Mouse (Mus musculus) testis, adult 2 months (tissue): ENCODE measurements at regions not wholly inside any gene's neighbourhood (a gene's known extent, or its start where the extent isn't known, plus 50 kb on each side); places are given as distances from the start of the nearest gene placed in this dataset.

Experiments used
- CTCF ChIP-seq: fragments of 200-500 bp; IDR thresholded peaks from 2 replicates; pipeline ENCODE4 v1.5.1; 2012; ENCODE audit warnings: low read depth, mild to moderate bottlenecking, inconsistent platforms, low read length, moderate library complexity; ENCODE audit not compliant: control insufficient read depth, insufficient read depth, insufficient replicate concordance
- POLR2A ChIP-seq: fragments of 200-500 bp; IDR thresholded peaks from 2 replicates; pipeline ENCODE4 v1.6.1; 2012; ENCODE audit warnings: low read depth, mild to moderate bottlenecking, inconsistent platforms, low read length, moderate library complexity; ENCODE audit not compliant: control insufficient read depth

DNA sequence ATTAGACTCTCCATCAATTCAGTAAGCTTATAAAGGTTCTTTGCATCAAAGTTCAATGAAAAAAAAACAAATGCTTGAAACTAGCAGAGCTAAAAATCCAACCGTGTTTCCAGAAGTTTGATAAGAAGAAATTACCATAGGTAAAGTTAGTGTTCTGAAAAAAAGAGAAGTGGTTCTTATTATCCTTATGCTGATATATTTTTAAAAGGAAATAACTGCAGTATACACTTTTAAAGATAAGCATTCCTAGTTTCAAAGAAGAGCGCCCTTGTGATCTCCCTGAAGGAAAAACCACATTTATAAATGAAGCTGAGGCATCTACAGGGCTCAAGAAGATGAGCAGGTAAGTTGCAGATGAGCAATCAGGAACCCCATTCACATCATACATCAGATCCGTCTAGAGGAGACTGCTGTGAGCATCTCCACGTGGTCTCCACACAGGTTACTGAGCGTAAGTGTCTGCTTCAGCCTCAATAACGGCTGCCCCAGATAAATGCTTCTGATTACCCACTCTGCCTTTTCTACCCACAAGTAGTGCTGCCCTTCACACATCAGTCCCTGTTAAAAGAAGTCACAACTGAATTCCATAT lies 815.6 kb downstream of the Olfm4 start:
- TF ChIP-seq POLR2A, result no peak
- TF ChIP-seq CTCF, result no peak
